Mouse (Mus musculus): ENCODE measurements around the gene Ttc24. TPM values are rescaled to one million over a fixed set of nuclear protein-coding genes. Genes with fewer than 3 reads are reported as not detected.

Gene Ttc24
- polyA plus RNA-seq, 1 experiment from 2014 or later: not detected

- WGBS (ENCODE audit: insufficient replicate concordance): 47% methylated on average over 6 of the region's 6 CpGs
- H3K36me3 ChIP-seq (ENCODE audit: control insufficient read depth, insufficient read depth): peaks cover 12% of the 10 kb centered on the region
- H3K4me3 ChIP-seq (ENCODE audit: low read depth, low read length): no peak overlapping the region
- no peaks in the 10 kb centered on the region for H3K9me3 ChIP-seq (replicated peaks; ENCODE audit: control insufficient read depth, low read length)
- H3K27ac ChIP-seq (ENCODE audit: low read length): peak overlapping the region; percentile 49; the same call in 1 of the 2 replicates
- ATAC-seq (ENCODE audit: low read depth): peak; percentile 67
- H3K9ac ChIP-seq (ENCODE audit: low read depth, low read length): no peak overlapping the region
- H3K27me3 ChIP-seq (ENCODE audit: control insufficient read depth, insufficient read depth, low read depth, low read length): no peaks in the 10 kb centered on the region
- no peak overlapping the region for H3K4me2 ChIP-seq (ENCODE audit: low read depth, low read length)
- no peaks in the 10 kb centered on the region for H3K4me1 ChIP-seq (ENCODE audit: control insufficient read depth, low read depth, low read length)
Measured at GRCm38 (mm10) chr3:88102611-88103010, 24.5 kb upstream of the Ttc24 start.

GRCm38 (mm10) chr3:88102196-88102595 lies 24.1 kb upstream of the Ttc24 start:
- H3K9ac ChIP-seq (ENCODE audit: low read depth, low read length): no peak overlapping the region
- no peaks in the 10 kb centered on the region for H3K4me1 ChIP-seq (ENCODE audit: control insufficient read depth, low read depth, low read length)
- H3K4me3 ChIP-seq (ENCODE audit: low read depth, low read length): no peak overlapping the region
- WGBS (ENCODE audit: insufficient replicate concordance): 61% methylated on average over 6 of the region's 6 CpGs
- H3K27ac ChIP-seq (ENCODE audit: low read length): peak overlapping the region; percentile 49; the same call in 1 of the 2 replicates
- H3K4me2 ChIP-seq (ENCODE audit: low read depth, low read length): no peak overlapping the region
- no peaks in the 10 kb centered on the region for H3K27me3 ChIP-seq (ENCODE audit: control insufficient read depth, insufficient read depth, low read depth, low read length)
- peak; percentile 35 for ATAC-seq (ENCODE audit: low read depth)
- H3K36me3 ChIP-seq (ENCODE audit: control insufficient read depth, insufficient read depth): peaks cover 12% of the 10 kb centered on the region
- H3K9me3 ChIP-seq (replicated peaks; ENCODE audit: control insufficient read depth, low read length): no peaks in the 10 kb centered on the region

- peaks cover 12% of the 10 kb centered on the region for H3K36me3 ChIP-seq (ENCODE audit: control insufficient read depth, insufficient read depth)
- no peak overlapping the region for H3K4me3 ChIP-seq (ENCODE audit: low read depth, low read length)
- 73% methylated on average over 7 of the region's 7 CpGs for WGBS (ENCODE audit: insufficient replicate concordance)
- H3K9me3 ChIP-seq (replicated peaks; ENCODE audit: control insufficient read depth, low read length): no peaks in the 10 kb centered on the region
- no peak overlapping the region for H3K4me2 ChIP-seq (ENCODE audit: low read depth, low read length)
- ATAC-seq (ENCODE audit: low read depth): no peak
- no peak overlapping the region for H3K9ac ChIP-seq (ENCODE audit: low read depth, low read length)
- H3K4me1 ChIP-seq (ENCODE audit: control insufficient read depth, low read depth, low read length): no peaks in the 10 kb centered on the region
- no peak overlapping the region for H3K27ac ChIP-seq (ENCODE audit: low read length)
- H3K27me3 ChIP-seq (ENCODE audit: control insufficient read depth, insufficient read depth, low read depth, low read length): no peaks in the 10 kb centered on the region
Measured at GRCm38 (mm10) chr3:88101736-88102135, 23.6 kb upstream of the Ttc24 start.

GRCm38 (mm10) chr3:88100251-88100650 lies 22.1 kb upstream of the Ttc24 start:
- no peak overlapping the region for H3K27ac ChIP-seq (ENCODE audit: low read length)
- no peak overlapping the region for H3K4me3 ChIP-seq (ENCODE audit: low read depth, low read length)
- 47% methylated on average over 3 of the region's 3 CpGs for WGBS (ENCODE audit: insufficient replicate concordance)
- no peak for ATAC-seq (ENCODE audit: low read depth)
- H3K4me2 ChIP-seq (ENCODE audit: low read depth, low read length): no peak overlapping the region
- H3K9ac ChIP-seq (ENCODE audit: low read depth, low read length): no peak overlapping the region
- no peaks in the 10 kb centered on the region for H3K4me1 ChIP-seq (ENCODE audit: control insufficient read depth, low read depth, low read length)
- peaks cover 12% of the 10 kb centered on the region for H3K36me3 ChIP-seq (ENCODE audit: control insufficient read depth, insufficient read depth)
- H3K27me3 ChIP-seq (ENCODE audit: control insufficient read depth, insufficient read depth, low read depth, low read length): no peaks in the 10 kb centered on the region
- no peaks in the 10 kb centered on the region for H3K9me3 ChIP-seq (replicated peaks; ENCODE audit: control insufficient read depth, low read length)

- Histone ChIP-seq H3K9ac (ENCODE audit: low read depth, low read length) (no peak overlapping the region), H3K9me3 (replicated peaks; ENCODE audit: control insufficient read depth, low read length) (no peaks in the 10 kb centered on the region), H3K4me1 (ENCODE audit: control insufficient read depth, low read depth, low read length) (no peaks in the 10 kb centered on the region), H3K36me3 (ENCODE audit: control insufficient read depth, insufficient read depth) (peaks cover 13% of the 10 kb centered on the region), H3K4me3 (ENCODE audit: low read depth, low read length) (no peak overlapping the region), H3K27ac (ENCODE audit: low read length) (no peak overlapping the region), H3K27me3 (ENCODE audit: control insufficient read depth, insufficient read depth, low read depth, low read length) (no peaks in the 10 kb centered on the region), H3K4me2 (ENCODE audit: low read depth, low read length) (no peak overlapping the region)
- no peak for ATAC-seq (ENCODE audit: low read depth)
- 53% methylated on average over 6 of the region's 6 CpGs for whole genome bisulfite sequencing (ENCODE audit: insufficient replicate concordance)
Measured at GRCm38 (mm10) chr3:88097666-88098065, 19.6 kb upstream of the Ttc24 start.

GRCm38 (mm10) chr3:88094126-88094525 lies 16.0 kb upstream of the Ttc24 start:
- Histone ChIP-seq H3K27me3 (ENCODE audit: control insufficient read depth, insufficient read depth, low read depth, low read length) (no peaks in the 10 kb centered on the region), H3K9me3 (replicated peaks; ENCODE audit: control insufficient read depth, low read length) (no peaks in the 10 kb centered on the region), H3K27ac (ENCODE audit: low read length) (no peak overlapping the region), H3K9ac (ENCODE audit: low read depth, low read length) (no peak overlapping the region), H3K4me2 (ENCODE audit: low read depth, low read length) (no peak overlapping the region), H3K36me3 (ENCODE audit: control insufficient read depth, insufficient read depth) (peaks cover 27% of the 10 kb centered on the region), H3K4me1 (ENCODE audit: control insufficient read depth, low read depth, low read length) (no peaks in the 10 kb centered on the region), H3K4me3 (ENCODE audit: low read depth, low read length) (no peak overlapping the region)
- WGBS (ENCODE audit: insufficient replicate concordance): 83% methylated on average over 5 of the region's 5 CpGs
- no peak for ATAC-seq (ENCODE audit: low read depth)

- 78% methylated on average over 6 of the region's 6 CpGs for WGBS (ENCODE audit: insufficient replicate concordance)
- H3K27me3 ChIP-seq (ENCODE audit: control insufficient read depth, insufficient read depth, low read depth, low read length): no peaks in the 10 kb centered on the region
- H3K27ac ChIP-seq (ENCODE audit: low read length): no peak overlapping the region
- no peaks in the 10 kb centered on the region for H3K9me3 ChIP-seq (replicated peaks; ENCODE audit: control insufficient read depth, low read length)
- no peak overlapping the region for H3K9ac ChIP-seq (ENCODE audit: low read depth, low read length)
- H3K4me2 ChIP-seq (ENCODE audit: low read depth, low read length): no peak overlapping the region
- no peak for ATAC-seq (ENCODE audit: low read depth)
- H3K36me3 ChIP-seq (ENCODE audit: control insufficient read depth, insufficient read depth): peaks cover 34% of the 10 kb centered on the region
- H3K4me3 ChIP-seq (ENCODE audit: low read depth, low read length): no peak overlapping the region
- H3K4me1 ChIP-seq (ENCODE audit: control insufficient read depth, low read depth, low read length): no peaks in the 10 kb centered on the region
Measured at GRCm38 (mm10) chr3:88090616-88091015, 12.5 kb upstream of the Ttc24 start.

- no peak overlapping the region for H3K4me3 ChIP-seq (ENCODE audit: low read depth, low read length)
Measured at GRCm38 (mm10) chr3:88090106-88090505, 12.0 kb upstream of the Ttc24 start.

GRCm38 (mm10) chr3:88087688-88088087 lies 9.6 kb upstream of the Ttc24 start:
- no peaks in the 10 kb centered on the region for H3K27me3 ChIP-seq (ENCODE audit: control insufficient read depth, insufficient read depth, low read depth, low read length)
- no peak overlapping the region for H3K4me3 ChIP-seq (ENCODE audit: low read depth, low read length)
- ATAC-seq (ENCODE audit: low read depth): no peak
- H3K4me2 ChIP-seq (ENCODE audit: low read depth, low read length): no peak overlapping the region
- H3K9me3 ChIP-seq (replicated peaks; ENCODE audit: control insufficient read depth, low read length): no peaks in the 10 kb centered on the region
- no peak overlapping the region for H3K27ac ChIP-seq (ENCODE audit: low read length)
- H3K9ac ChIP-seq (ENCODE audit: low read depth, low read length): no peak overlapping the region
- 60% methylated on average over 1 of the region's 1 CpGs for WGBS (ENCODE audit: insufficient replicate concordance)
- peaks cover 6% of the 10 kb centered on the region for H3K4me1 ChIP-seq (ENCODE audit: control insufficient read depth, low read depth, low read length)
- peaks cover 29% of the 10 kb centered on the region for H3K36me3 ChIP-seq (ENCODE audit: control insufficient read depth, insufficient read depth)

More at GRCm38 (mm10) chr3:88090106-88090505, 12.0 kb upstream of the Ttc24 start:
- H3K36me3 ChIP-seq (ENCODE audit: control insufficient read depth, insufficient read depth): peaks cover 34% of the 10 kb centered on the region
- no peak overlapping the region for H3K9ac ChIP-seq (ENCODE audit: low read depth, low read length)
- H3K27me3 ChIP-seq (ENCODE audit: control insufficient read depth, insufficient read depth, low read depth, low read length): no peaks in the 10 kb centered on the region
- no peak for ATAC-seq (ENCODE audit: low read depth)
- no peak overlapping the region for H3K4me2 ChIP-seq (ENCODE audit: low read depth, low read length)
- H3K9me3 ChIP-seq (replicated peaks; ENCODE audit: control insufficient read depth, low read length): no peaks in the 10 kb centered on the region
- WGBS (ENCODE audit: insufficient replicate concordance): 75% methylated on average over 7 of the region's 7 CpGs
- no peak overlapping the region for H3K27ac ChIP-seq (ENCODE audit: low read length)
- no peaks in the 10 kb centered on the region for H3K4me1 ChIP-seq (ENCODE audit: control insufficient read depth, low read depth, low read length)
